Mouse (Mus musculus): Measurements from ENCODE around the gene Gm17387. TPM values are rescaled to one million over a fixed set of nuclear protein-coding genes. Genes with fewer than 3 reads are reported as not detected.

Gene Gm17387
- total RNA-seq, 2 experiments from 2014 or later: not detected

DNA sequence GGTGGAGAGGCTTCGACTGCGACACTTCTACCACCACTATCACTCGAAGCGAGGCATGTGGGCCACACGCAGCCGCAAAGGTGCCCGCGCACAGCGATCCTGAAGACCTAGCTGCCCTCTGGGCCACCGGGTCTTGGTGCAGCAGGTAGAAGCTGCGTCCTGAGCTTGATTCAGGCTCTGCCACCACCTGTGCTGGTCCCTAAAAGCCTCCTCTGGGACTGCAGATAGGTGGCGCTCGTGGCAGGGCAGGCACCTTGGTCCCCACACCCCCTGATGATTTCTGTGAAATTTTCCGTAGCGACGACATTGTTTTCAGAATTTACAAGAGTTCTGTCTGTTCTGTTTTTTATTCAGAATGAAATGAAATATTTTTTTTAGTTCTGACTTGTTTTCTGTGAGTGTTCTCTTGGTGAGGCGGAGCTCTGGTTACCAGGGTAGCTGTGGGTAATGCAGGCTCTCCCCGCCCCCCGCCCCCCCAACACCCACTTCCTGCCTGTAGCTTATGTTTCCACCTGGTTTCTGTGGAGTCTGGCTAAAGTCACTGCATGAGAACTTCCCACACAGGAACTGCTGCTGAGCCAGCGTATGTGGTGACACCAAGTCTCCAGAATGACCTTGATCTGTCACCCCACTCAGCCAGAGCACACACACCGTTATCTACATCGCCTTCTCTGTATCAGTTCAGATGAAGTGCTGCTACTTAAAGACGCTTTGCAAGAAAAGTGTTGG, 43.2 kb downstream of the Gm17387 start:
- DNase-seq (ENCODE audit: low spot score in 2 of 2): no peak

- no peak for DNase-seq (ENCODE audit: low spot score in 2 of 2)
Measured at GRCm38 (mm10) chr7:141073782-141074181, 44.9 kb downstream of the Gm17387 start.

DNA sequence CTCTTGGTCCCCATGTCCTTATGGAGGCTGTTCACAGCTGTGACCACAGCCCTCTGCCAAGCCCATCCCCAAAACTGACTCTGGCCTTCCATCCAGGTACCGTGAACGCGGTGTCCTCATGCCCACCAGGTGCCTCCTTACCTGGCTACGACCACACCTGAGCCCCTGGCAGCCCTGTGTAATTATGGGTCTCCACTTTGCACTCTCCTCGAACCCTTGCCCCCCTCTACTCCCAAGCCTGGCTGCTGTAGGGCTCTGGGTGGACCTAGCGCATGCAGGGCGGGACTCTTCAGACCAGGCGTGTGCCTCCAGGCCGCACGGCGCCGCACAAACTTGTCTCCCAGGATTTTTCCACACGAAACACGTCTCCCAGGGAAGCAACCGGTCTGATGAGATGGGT, 48.9 kb downstream of the Gm17387 start, which contains the start of gene Pkp3:
Gene Pkp3, plus strand, starts transcription at position 378 of the 400 bp plus-strand sequence.
- no peak for DNase-seq (ENCODE audit: low spot score in 2 of 2)

DNA sequence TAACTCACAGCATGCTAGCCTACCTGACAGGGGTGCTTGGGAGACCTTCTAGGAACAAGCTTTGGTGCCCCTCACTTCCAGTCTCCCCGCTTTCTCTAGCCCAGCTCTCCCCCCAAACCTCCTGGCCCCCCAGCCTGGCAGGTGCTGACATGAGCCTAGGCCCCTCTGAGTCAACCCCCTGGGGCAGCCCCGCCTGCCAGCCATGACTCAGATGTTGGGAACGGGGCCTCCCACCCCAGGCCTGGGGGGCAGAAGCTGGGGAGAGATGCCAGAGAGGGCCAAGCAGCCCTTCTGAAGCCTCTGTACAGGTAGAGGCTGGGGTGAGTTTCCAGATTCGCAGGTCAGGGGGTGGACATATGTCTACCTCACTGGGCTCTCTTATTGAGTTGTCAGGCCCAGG, 49.9 kb downstream of the Gm17387 start:
- DNase-seq (ENCODE audit: low spot score in 2 of 2): no peak

Other genes with a start within 250 kb of the Gm17387 start
- gene Syce1, start 241.3 kb upstream of the Gm17387 start, total RNA-seq (2021): under 1 TPM in 1 of 2 experiments, not detected in 1; 0.77 TPM
- 10 to 100 TPM; 23.3 to 29.6 TPM for gene Zfp941, start 207.0 kb upstream of the Gm17387 start, total RNA-seq (2021)
- gene Urah, start 194.1 kb upstream of the Gm17387 start, total RNA-seq (2021): 1 to 10 TPM; 3.3 to 5.0 TPM
- not detected for gene Scgb1c1, start 183.6 kb upstream of the Gm17387 start, total RNA-seq (2021)
- not detected for gene Odf3, start 181.3 kb upstream of the Gm17387 start, total RNA-seq (2021)
- gene Gm45785, start 172.8 kb upstream of the Gm17387 start, total RNA-seq (2021): 1 to 10 TPM; 1.2 to 1.7 TPM
- gene Ric8a, start 172.2 kb upstream of the Gm17387 start, total RNA-seq (2021): 10 to 100 TPM; 70.2 to 75.0 TPM
- 10 to 100 TPM; 23.1 to 24.5 TPM for gene Bet1l, start 171.6 kb upstream of the Gm17387 start, total RNA-seq (2021)
- 100 to 1,000 TPM; 110 to 114 TPM for gene Psmd13, start 147.2 kb upstream of the Gm17387 start, total RNA-seq (2021)
- 10 to 100 TPM; 78.0 to 80.3 TPM for gene Sirt3, start 146.8 kb upstream of the Gm17387 start, total RNA-seq (2021)
- 1 to 10 TPM; 1.6 to 1.7 TPM for gene Cox8b, start 128.7 kb upstream of the Gm17387 start, total RNA-seq (2021)
- gene Nlrp6, start 108.2 kb upstream of the Gm17387 start, total RNA-seq (2021): under 1 TPM; 0.47 to 0.51 TPM
- 1 to 10 TPM; 4.4 to 6.7 TPM for gene Pgghg, start 87.7 kb upstream of the Gm17387 start, total RNA-seq (2021)
- gene Ifitm5, start 78.8 kb upstream of the Gm17387 start, total RNA-seq (2021): not detected
- not detected for gene Gm45717, start 73.2 kb upstream of the Gm17387 start, total RNA-seq (2021)
- 10 to 100 TPM; 13.3 to 16.1 TPM for gene Ifitm2, start 73.1 kb upstream of the Gm17387 start, total RNA-seq (2021)
- 1 to 10 TPM; 2.0 to 3.4 TPM for gene Ifitm1, start 61.9 kb upstream of the Gm17387 start, total RNA-seq (2021)
- 10 to 100 TPM; 12.9 to 13.6 TPM for gene Ifitm3, start 18.4 kb upstream of the Gm17387 start, total RNA-seq (2021)
- under 1 TPM in 1 of 2 experiments, not detected in 1; 0.61 TPM for gene Ifitm6, start 11.2 kb upstream of the Gm17387 start, total RNA-seq (2021)
- gene B4galnt4, start 32.0 kb downstream of the Gm17387 start, total RNA-seq (2021): 10 to 100 TPM; 85.9 to 86.1 TPM
- gene Pkp3, start 49.1 kb downstream of the Gm17387 start, total RNA-seq (2021): under 1 TPM; 0.26 to 0.33 TPM
- gene Sigirr, start 71.4 kb downstream of the Gm17387 start, total RNA-seq (2021): 1 to 10 TPM; 2.1 to 2.3 TPM
- gene Ano9, start 88.7 kb downstream of the Gm17387 start, total RNA-seq (2021): not detected
- 10 to 100 TPM; 43.9 to 51.1 TPM for gene Ptdss2, start 93.3 kb downstream of the Gm17387 start, total RNA-seq (2021)
- 10 to 100 TPM; 39.0 to 43.2 TPM for gene Rnh1, start 143.7 kb downstream of the Gm17387 start, total RNA-seq (2021)
- 100 to 1,000 TPM; 223 to 237 TPM for gene Hras, start 164.9 kb downstream of the Gm17387 start, total RNA-seq (2021)
- 1 to 10 TPM; 2.7 to 4.4 TPM for gene Lrrc56, start 165.0 kb downstream of the Gm17387 start, total RNA-seq (2021)
- not detected for gene Lmntd2, start 184.9 kb downstream of the Gm17387 start, total RNA-seq (2021)
- gene Rassf7, start 186.7 kb downstream of the Gm17387 start, total RNA-seq (2021): 1 to 10 TPM; 1.4 to 2.5 TPM
- 10 to 100 TPM; 73.6 to 75.1 TPM for gene Phrf1, start 199.7 kb downstream of the Gm17387 start, total RNA-seq (2021)
- gene Irf7, start 237.3 kb downstream of the Gm17387 start, total RNA-seq (2021): 1 to 10 TPM in 1 of 2 experiments, under 1 TPM in 1; 1.00 to 2.0 TPM
- gene Cdhr5, start 247.7 kb downstream of the Gm17387 start, total RNA-seq (2021): not detected